Mouse (Mus musculus): ENCODE data around the gene Gpx3.

- TF ChIP-seq CTCF (IDR thresholded peaks at IDR 0.05; ENCODE audit: low read depth, low read length) (no peak), POLR2A (IDR thresholded peaks at IDR 0.05; ENCODE audit: extremely low read depth, insufficient read depth, low read length) (peak; percentile 68)
Measured at GRCm38 (mm10) chr11:54860256-54861038, 41.8 kb upstream of the Gpx3 start, which contains the start of gene Lyrm7.
